Mouse (Mus musculus) spleen, adult 2 months (tissue): ENCODE measurements at regions not wholly inside any gene's neighbourhood (a gene's known extent, or its start where the extent isn't known, plus 50 kb on each side); places are given as distances from the start of the nearest gene placed in this dataset.

Experiments used
- CTCF ChIP-seq: fragments of 200-500 bp; IDR thresholded peaks from 2 replicates; pipeline ENCODE4 v1.5.1; 2011; ENCODE audit warnings: mild to moderate bottlenecking, inconsistent platforms; ENCODE audit not compliant: insufficient read depth, insufficient read length, insufficient replicate concordance; ENCODE audit errors: extremely low read depth
- POLR2A ChIP-seq: fragments of 200-500 bp; IDR thresholded peaks from 2 replicates; pipeline ENCODE4 v1.6.1; 2011; ENCODE audit warnings: low read depth, low read length, inconsistent platforms

- no peak for TF ChIP-seq POLR2A
- no peak for TF ChIP-seq CTCF
These were observed 148.4 kb downstream of the Lurap1l start for GRCm38 (mm10) chr4:81058809-81059208.
